Mouse (Mus musculus) ovary, adult 2 months (tissue): ENCODE data around the gene Cand2. TPM values are rescaled to one million over a fixed set of nuclear protein-coding genes. Genes with fewer than 3 reads are reported as not detected.

Source experiments
- polyA plus RNA-seq: library from polyadenylated mRNA; depleted of rRNA; stranded (reverse); fragments of >200 nt; gene quantifications from 2 replicates; pipeline ENCODE4 v1.2.3, GENCODE M21; 2012; rRNA removed

Gene Cand2
- polyA plus RNA-seq, result 24.9 and 28.3 TPM in 2 replicates

GRCm38 (mm10) chr6:115774501-115774921, at the start of gene Cand2:
Cand2 (plus strand) TSS chr6:115774538.

GRCm38 (mm10) chr6:115761995-115762756, 12.2 kb upstream of the Cand2 start, which contains the start of gene Tmem40:
Tmem40 (minus strand) TSS chr6:115762410.

GRCm38 (mm10) chr6:115808488-115809231, 34.3 kb downstream of the Cand2 start, which contains the start of gene Rpl32:
Rpl32 (minus strand) TSS chr6:115808747.

DNA sequence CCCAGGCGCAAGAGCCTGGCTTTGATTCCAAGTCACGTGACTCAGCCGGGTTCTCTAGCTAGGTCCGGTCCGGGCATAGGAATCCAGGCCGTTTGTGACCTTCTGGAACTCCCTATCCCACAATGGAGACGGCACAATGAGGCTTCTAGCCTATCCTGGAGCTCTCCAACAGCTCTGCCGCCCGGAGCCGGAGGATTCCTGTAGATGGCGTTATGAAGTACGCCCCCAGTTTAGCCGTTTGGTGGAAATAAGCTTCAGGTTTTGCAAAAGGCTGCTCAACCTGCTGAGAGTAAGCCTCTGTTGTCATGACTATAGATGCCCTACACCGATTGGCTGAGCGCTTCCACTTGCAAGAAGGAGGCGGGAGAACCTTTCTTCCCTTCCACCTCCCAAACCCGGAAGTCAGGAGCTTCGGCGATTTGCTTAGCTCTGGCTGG, 63.8 kb downstream of the Cand2 start, which contains the start of gene Efcab12:
Efcab12 (minus strand) TSS at position 252 of the 437 bp plus-strand sequence.

DNA sequence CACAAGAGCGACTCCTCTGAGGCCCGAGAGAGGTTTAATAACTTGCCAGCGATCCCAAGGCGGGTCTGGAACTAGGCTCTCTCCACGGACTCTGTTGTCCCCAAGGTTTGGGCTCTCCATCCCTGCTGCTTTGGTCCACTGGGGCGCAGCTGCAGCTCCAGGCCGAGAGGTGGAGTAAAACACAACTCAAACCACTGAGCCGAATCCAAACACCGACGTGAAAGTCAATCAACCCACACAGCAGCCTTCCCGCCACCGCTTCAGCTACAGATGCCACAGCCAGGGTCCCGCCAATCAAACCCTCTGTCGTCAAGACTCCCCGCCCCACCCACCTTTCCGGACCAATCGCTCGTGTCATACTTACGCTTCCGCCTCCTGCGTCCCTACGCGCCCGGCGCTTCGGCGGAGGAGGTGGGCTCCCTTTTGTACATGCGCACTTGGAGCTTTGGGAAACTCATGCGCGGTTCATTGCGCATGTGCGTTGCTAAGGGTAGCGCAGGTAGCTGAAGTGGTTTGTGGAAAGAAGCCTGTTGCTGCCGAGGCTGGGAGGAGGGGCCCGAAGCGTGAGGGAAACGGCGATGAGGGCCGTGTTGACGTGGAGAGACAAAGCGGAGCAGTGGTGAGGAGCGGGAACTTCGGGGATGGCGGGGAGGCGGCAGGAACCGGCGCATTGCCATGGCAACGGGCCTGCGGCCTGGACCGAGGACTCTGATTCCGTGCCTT, 78.9 kb downstream of the Cand2 start, which contains the start of the genes Mbd4 and Ift122:
Mbd4 (minus strand) TSS at position 281 of the 723 bp plus-strand sequence.
Ift122 (plus strand) TSS at position 380 of the 723 bp plus-strand sequence.

Other genes starting within 250 kb of the Cand2 start
- 5.3 and 5.6 TPM in 2 replicates for gene Tsen2, start 229.9 kb upstream of the Cand2 start, polyA plus RNA-seq
- gene Mkrn2os, start 182.0 kb upstream of the Cand2 start, polyA plus RNA-seq, result 1.8 TPM in 2 replicates
- gene Mkrn2, start 172.6 kb upstream of the Cand2 start, polyA plus RNA-seq, result 116 and 161 TPM in 2 replicates
- gene Raf1, start 97.9 kb upstream of the Cand2 start, polyA plus RNA-seq, result 133 and 136 TPM in 2 replicates
- 2.8 and 4.5 TPM in 2 replicates for gene Tmem40, start 12.1 kb upstream of the Cand2 start, polyA plus RNA-seq
- gene Rpl32, start 34.2 kb downstream of the Cand2 start, polyA plus RNA-seq, result 557 and 914 TPM in 2 replicates
- gene Efcab12, start 63.9 kb downstream of the Cand2 start, polyA plus RNA-seq, result 2.0 and 2.9 TPM in 2 replicates
- 1.6 and 1.7 TPM in 2 replicates for gene Mbd4, start 78.8 kb downstream of the Cand2 start, polyA plus RNA-seq
- gene Ift122, start 78.9 kb downstream of the Cand2 start, polyA plus RNA-seq, result 28.2 and 32.4 TPM in 2 replicates
- 3.5 and 4.7 TPM in 2 replicates for gene Rho, start 157.2 kb downstream of the Cand2 start, polyA plus RNA-seq
- 35.0 and 43.2 TPM in 2 replicates for gene H1foo, start 170.4 kb downstream of the Cand2 start, polyA plus RNA-seq
- 203 and 236 TPM in 2 replicates for gene Plxnd1, start 220.5 kb downstream of the Cand2 start, polyA plus RNA-seq